Mouse (Mus musculus): Measurements from ENCODE around the gene Nlgn2. TPM values are rescaled to one million over a fixed set of nuclear protein-coding genes. Genes with fewer than 3 reads are reported as not detected.

Nlgn2 gene
- total and polyA plus RNA-seq, 3 experiments: 20.3 to 43.3 (median 29.8) TPM

- Histone ChIP-seq H3K4me3 (ENCODE audit: control insufficient read depth in 1 of 2, insufficient read depth in 1 of 2, low read depth in 2 of 2, low read length in 2 of 2) (no peak overlapping the region), H3K36me3 (ENCODE audit: control insufficient read depth in 1 of 2, insufficient read depth in 2 of 2, low read length in 2 of 2) (peaks cover 0 to 4% of the 10 kb centered on the region in 2 experiments; a peak in 2 of 4 replicates), H3K9ac (ENCODE audit: control insufficient read depth, low read depth, low read length, poor library complexity, severe bottlenecking) (no peak overlapping the region), H3K27ac (ENCODE audit: control insufficient read depth, low read depth, low read length) (no peak overlapping the region), H3K27me3 (ENCODE audit: control insufficient read depth in 1 of 2, insufficient read depth in 2 of 2, low read length in 2 of 2) (no peaks in the 10 kb centered on the region), H3K79me2 (ENCODE audit: control insufficient read depth, insufficient read depth, low read length, poor library complexity) (no peaks in the 10 kb centered on the region), H3K9me3 (replicated peaks; ENCODE audit: insufficient read depth, low read length) (no peaks in the 10 kb centered on the region), H3K4me1 (ENCODE audit: control insufficient read depth in 1 of 2, insufficient read depth in 2 of 2, low read length in 2 of 2) (peaks cover 3 to 7% of the 10 kb centered on the region in 2 experiments; a peak in 2 of 4 replicates)
- no peak for DNase-seq (ENCODE audit: low read depth, low spot score)
- no peak for TF ChIP-seq RCOR1 (IDR thresholded peaks at IDR 0.05; ENCODE audit: low read depth, low read length)
- TF ChIP-seq NELFE (IDR thresholded peaks at IDR 0.05; ENCODE audit: low read depth, low read length): no peak
- TF ChIP-seq MYC (IDR thresholded peaks at IDR 0.05; ENCODE audit: low read depth, low read length): no peak
These were observed 46.2 kb downstream of the Nlgn2 start for GRCm38 (mm10) chr11:69791420-69791819.

- H3K9ac ChIP-seq (ENCODE audit: control insufficient read depth, low read depth, low read length, poor library complexity, severe bottlenecking): no peak overlapping the region
These were observed 48.2 kb downstream of the Nlgn2 start for GRCm38 (mm10) chr11:69789431-69789830.

GRCm38 (mm10) chr11:69787306-69787705 is 50.3 kb downstream of the Nlgn2 start:
- DNase-seq (ENCODE audit: low read depth, low spot score): peak; percentile 33
- Histone ChIP-seq H3K27ac (ENCODE audit: control insufficient read depth, low read depth, low read length) (no peak overlapping the region), H3K79me2 (ENCODE audit: control insufficient read depth, insufficient read depth, low read length, poor library complexity) (peaks cover 3% of the 10 kb centered on the region; the same call in 1 of the 2 replicates), H3K27me3 (ENCODE audit: control insufficient read depth in 1 of 2, insufficient read depth in 2 of 2, low read length in 2 of 2) (no peaks in the 10 kb centered on the region), H3K9ac (ENCODE audit: control insufficient read depth, low read depth, low read length, poor library complexity, severe bottlenecking) (no peak overlapping the region), H3K4me3 (ENCODE audit: control insufficient read depth in 1 of 2, insufficient read depth in 1 of 2, low read depth in 2 of 2, low read length in 2 of 2) (no peak overlapping the region), H3K4me1 (ENCODE audit: control insufficient read depth in 1 of 2, insufficient read depth in 2 of 2, low read length in 2 of 2) (peaks cover 2 to 13% of the 10 kb centered on the region in 2 experiments; a peak in 3 of 4 replicates), H3K36me3 (ENCODE audit: control insufficient read depth in 1 of 2, insufficient read depth in 2 of 2, low read length in 2 of 2) (peaks cover 0 to 5% of the 10 kb centered on the region in 2 experiments; a peak in 2 of 4 replicates), H3K9me3 (replicated peaks; ENCODE audit: insufficient read depth, low read length) (no peaks in the 10 kb centered on the region)
- no peak for TF ChIP-seq POLR2AphosphoS5 (IDR thresholded peaks at IDR 0.05; ENCODE audit: borderline replicate concordance, low read depth, low read length)
- peak in 1 of 2 experiments; percentile 56; a peak in 2 of 4 replicates for TF ChIP-seq EP300 (IDR thresholded peaks at IDR 0.05; ENCODE audit: low read depth in 1 of 2, low read length in 2 of 2)
- no peak for TF ChIP-seq CHD1 (IDR thresholded peaks at IDR 0.05; ENCODE audit: low read depth, low read length)
- TF ChIP-seq MYB (IDR thresholded peaks at IDR 0.05; ENCODE audit: low read depth, low read length): peak; percentile 48; the same call in 1 of the 2 replicates

More at GRCm38 (mm10) chr11:69789431-69789830, 48.2 kb downstream of the Nlgn2 start:
- Histone ChIP-seq H3K4me1 (ENCODE audit: control insufficient read depth in 1 of 2, insufficient read depth in 2 of 2, low read length in 2 of 2) (peaks cover 2 to 9% of the 10 kb centered on the region in 2 experiments; a peak in 3 of 4 replicates), H3K27me3 (ENCODE audit: control insufficient read depth in 1 of 2, insufficient read depth in 2 of 2, low read length in 2 of 2) (no peaks in the 10 kb centered on the region), H3K79me2 (ENCODE audit: control insufficient read depth, insufficient read depth, low read length, poor library complexity) (peaks cover 3% of the 10 kb centered on the region; the same call in 1 of the 2 replicates), H3K4me3 (ENCODE audit: control insufficient read depth in 1 of 2, insufficient read depth in 1 of 2, low read depth in 2 of 2, low read length in 2 of 2) (no peak overlapping the region), H3K9me3 (replicated peaks; ENCODE audit: insufficient read depth, low read length) (no peaks in the 10 kb centered on the region), H3K27ac (ENCODE audit: control insufficient read depth, low read depth, low read length) (no peak overlapping the region), H3K36me3 (ENCODE audit: control insufficient read depth in 1 of 2, insufficient read depth in 2 of 2, low read length in 2 of 2) (peaks cover 0 to under 1% of the 10 kb centered on the region in 2 experiments; a peak in 2 of 4 replicates)
- no peak for DNase-seq (ENCODE audit: low read depth, low spot score)
- TF ChIP-seq POLR2A (IDR thresholded peaks at IDR 0.05; ENCODE audit: control insufficient read depth in 1 of 2, insufficient read depth in 1 of 2, low read depth in 1 of 2, low read length in 2 of 2, poor library complexity in 1 of 2): no peak
- no peak for TF ChIP-seq HCFC1 (IDR thresholded peaks at IDR 0.05; ENCODE audit: low read depth, low read length)
- TF ChIP-seq POLR2AphosphoS2 (IDR thresholded peaks at IDR 0.05; ENCODE audit: low read length): no peak
- TF ChIP-seq POLR2AphosphoS5 (IDR thresholded peaks at IDR 0.05; ENCODE audit: borderline replicate concordance, low read depth, low read length): no peak
- TF ChIP-seq CHD2 (IDR thresholded peaks at IDR 0.05; ENCODE audit: low read length): no peak
- no peak for TF ChIP-seq MAZ (IDR thresholded peaks at IDR 0.05; ENCODE audit: low read depth, low read length)
- TF ChIP-seq NELFE (IDR thresholded peaks at IDR 0.05; ENCODE audit: low read depth, low read length): no peak
